Mouse (Mus musculus) right cerebral cortex, postnatal 36 days (tissue): ENCODE results near the gene Il20.

Experiments
- DNase-seq, 2 experiments: peaks; one replicate each; pipeline ENCODE4 v3.0.0; 2022; ENCODE audit warnings: low spot score in 2 of 2, mixed read lengths in 1 of 2

Gene Il20

DNA sequence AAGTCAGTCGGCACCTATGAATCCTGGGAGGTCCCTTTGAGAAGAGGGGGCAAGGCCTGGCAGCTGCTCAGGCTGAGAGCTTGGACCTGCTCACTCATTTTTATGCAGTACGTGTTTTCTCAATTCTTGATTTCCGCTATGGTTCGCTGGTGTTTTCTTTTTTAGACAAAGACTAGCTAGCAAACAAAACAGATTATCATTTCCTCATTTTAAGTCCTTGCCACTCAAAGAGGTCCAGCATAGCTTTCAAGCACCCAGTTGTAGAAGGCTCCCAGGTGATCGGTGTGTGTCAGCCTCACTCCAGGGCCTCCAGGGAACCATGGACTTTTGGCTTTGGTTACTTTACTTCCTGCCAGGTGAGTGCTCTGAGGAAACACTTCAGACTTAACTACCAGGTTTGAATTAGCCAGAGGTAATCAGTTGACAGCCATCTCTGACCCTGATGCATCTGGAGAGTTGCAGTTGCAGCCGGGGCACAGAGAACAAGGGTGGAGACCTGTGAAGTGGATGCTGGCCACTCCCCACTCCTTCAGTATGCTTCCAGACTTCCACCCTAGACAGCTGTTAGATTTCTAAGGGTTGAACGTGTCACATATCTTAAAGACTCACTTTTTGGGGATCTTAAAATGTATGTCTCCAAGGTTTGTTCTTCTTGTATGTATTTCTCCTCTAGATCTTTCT is 45.6 kb downstream of the Il20 start, which contains the start of gene Fcmr:
Fcmr (plus strand) TSS at position 129 of the 681 bp plus-strand sequence.
- no peak for DNase-seq

DNA sequence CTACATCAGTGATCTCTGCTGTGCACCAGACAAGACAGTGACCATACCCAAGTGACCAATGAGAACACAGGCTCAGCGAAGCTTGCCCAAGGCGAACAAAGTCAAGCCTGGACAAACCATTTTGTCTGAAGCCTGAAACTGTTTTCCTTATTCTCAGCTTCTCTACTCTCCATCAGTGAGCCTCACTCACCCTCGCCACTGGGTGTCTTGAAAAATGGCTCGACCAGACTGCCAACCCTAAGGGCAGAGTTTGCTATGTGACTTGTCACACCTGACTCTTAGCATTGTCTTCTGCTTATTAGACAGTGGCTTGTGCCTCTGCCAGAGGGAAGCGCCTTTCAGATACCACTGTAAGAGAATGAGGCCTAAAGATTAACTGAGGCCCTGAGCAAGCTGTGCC is 46.5 kb downstream of the Il20 start:
- DNase-seq: no peak

DNA sequence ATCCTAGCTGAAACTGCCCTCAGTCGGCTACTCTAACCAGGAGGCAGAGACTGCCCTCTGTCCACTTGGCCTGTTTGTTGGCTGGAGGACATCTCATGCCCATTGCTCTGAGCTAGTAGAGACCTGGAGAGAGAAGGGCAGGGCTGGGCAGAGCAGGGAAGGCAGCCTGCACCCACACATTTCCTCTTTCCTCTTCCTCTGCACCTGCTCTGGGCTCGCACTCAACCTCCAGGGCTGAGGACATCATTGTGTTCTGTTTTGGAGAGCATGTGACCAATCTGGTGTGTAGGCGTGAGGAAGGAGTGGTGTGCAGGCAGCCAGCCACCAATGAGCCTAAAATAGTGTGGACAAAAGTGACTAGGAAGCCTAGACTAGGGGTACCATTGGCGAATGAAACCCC is 47.0 kb downstream of the Il20 start:
- DNase-seq: no peak

DNA sequence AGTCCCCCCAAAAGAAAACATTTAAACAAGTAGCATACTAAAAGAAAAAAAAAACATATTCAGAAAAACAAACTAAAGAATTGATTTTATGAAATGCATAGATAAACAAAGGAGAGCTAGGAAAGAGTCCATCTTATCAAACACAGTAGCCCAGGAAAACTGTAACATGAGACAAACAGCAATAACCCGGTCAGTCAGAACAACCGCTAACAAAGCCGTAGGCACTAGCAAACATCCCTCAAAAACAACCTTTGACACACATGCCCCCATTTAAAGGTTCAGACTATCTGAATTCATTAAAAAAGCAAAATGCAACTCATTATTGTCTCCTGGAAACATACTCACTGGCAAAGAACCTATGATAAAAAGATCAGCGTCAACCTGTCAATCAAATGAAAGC is 53.8 kb downstream of the Il20 start:
- DNase-seq: no peak
